Mouse (Mus musculus) MEL (cell line): ENCODE data around the gene Glis1. TPM values are rescaled to one million over a fixed set of nuclear protein-coding genes. Genes with fewer than 3 reads are reported as not detected.

ENCODE experiments used
- DNase-seq: peaks from one replicate; pipeline ENCODE4 v3.0.0; 2011; ENCODE audit warnings: low read depth, low spot score
- H3K27ac ChIP-seq: 2 replicates; pipeline ENCODE4 v1.5.1; 2012; ENCODE audit warnings: low read depth, mild to moderate bottlenecking, control low read depth, low read length, moderate library complexity; ENCODE audit not compliant: control insufficient read depth
- H3K27me3 ChIP-seq, 2 experiments: fragments of 150-350 bp in 1 of 2; sonication (generic) in 1 of 2; 2 replicates each; pipeline ENCODE4 v1.6.1; 2012; ENCODE audit warnings: low read length in 2 of 2, mild to moderate bottlenecking in 2 of 2, improper control_type of control experiment in 1 of 2, moderate library complexity in 1 of 2; ENCODE audit not compliant: insufficient read depth in 2 of 2, control insufficient read depth in 1 of 2
- H3K36me3 ChIP-seq, 2 experiments: 2 replicates each; pipeline ENCODE4 v1.6.1; 2012 to 2014; ENCODE audit warnings: low read length in 2 of 2, improper control_type of control experiment in 1 of 2, inconsistent platforms in 1 of 2, mild to moderate bottlenecking in 1 of 2; ENCODE audit not compliant: insufficient read depth in 2 of 2, control insufficient read depth in 1 of 2
- H3K4me1 ChIP-seq, 2 experiments: fragments of 150-350 bp in 1 of 2; sonication (generic) in 1 of 2; 2 replicates each; pipeline ENCODE4 v1.6.1; 2012; ENCODE audit warnings: low read length in 2 of 2, improper control_type of control experiment in 1 of 2, mild to moderate bottlenecking in 1 of 2; ENCODE audit not compliant: insufficient read depth in 2 of 2, control insufficient read depth in 1 of 2
- H3K4me3 ChIP-seq, 2 experiments: fragments of 150-350 bp in 1 of 2; sonication (generic) in 1 of 2; 2 replicates each; pipeline ENCODE4 v1.5.1; 2012; ENCODE audit warnings: low read depth in 2 of 2, low read length in 2 of 2, mild to moderate bottlenecking in 2 of 2, moderate library complexity in 2 of 2, control low read depth in 1 of 2, improper control_type of control experiment in 1 of 2; ENCODE audit not compliant: control insufficient read depth in 1 of 2, insufficient read depth in 1 of 2
- H3K79me2 ChIP-seq: 2 replicates; pipeline ENCODE4 v1.6.1; 2012; ENCODE audit warnings: mild to moderate bottlenecking, low read length, moderate library complexity; ENCODE audit not compliant: control insufficient read depth, poor library complexity, insufficient read depth
- H3K9ac ChIP-seq: 2 replicates; pipeline ENCODE4 v1.6.1; 2012; ENCODE audit warnings: low read depth, mild to moderate bottlenecking, control low read depth, low read length, moderate library complexity; ENCODE audit not compliant: control insufficient read depth, poor library complexity, severe bottlenecking
- H3K9me3 ChIP-seq: fragments of 150-350 bp; sonication (generic); replicated peaks from 2 replicates; pipeline ENCODE4 v1.6.1; 2012; ENCODE audit warnings: mild to moderate bottlenecking, low read length, improper control_type of control experiment, moderate library complexity; ENCODE audit not compliant: insufficient read depth
- BHLHE40 ChIP-seq: IDR thresholded peaks from 2 replicates; pipeline ENCODE4 v1.6.1; 2012; ENCODE audit warnings: low read depth, mild to moderate bottlenecking, inconsistent platforms, low read length, improper control_type of control experiment, borderline replicate concordance
- CHD1 ChIP-seq: IDR thresholded peaks from 2 replicates; pipeline ENCODE4 v1.6.1; 2012; ENCODE audit warnings: low read depth, mild to moderate bottlenecking, inconsistent platforms, low read length, improper control_type of control experiment
- EP300 ChIP-seq, 2 experiments: IDR thresholded peaks; 2 replicates each; pipeline ENCODE4 v1.6.1; 2011; ENCODE audit warnings: improper control_type of control experiment in 2 of 2, low read length in 2 of 2, low read depth in 1 of 2, mild to moderate bottlenecking in 1 of 2
- ETS1 ChIP-seq: IDR thresholded peaks from 2 replicates; pipeline ENCODE4 v1.6.1; 2012; ENCODE audit warnings: low read depth, mild to moderate bottlenecking, inconsistent platforms, low read length, improper control_type of control experiment, moderate library complexity
- GABPA ChIP-seq: IDR thresholded peaks from 2 replicates; pipeline ENCODE4 v1.6.1; 2012; ENCODE audit warnings: low read depth, mild to moderate bottlenecking, inconsistent platforms, low read length, improper control_type of control experiment, moderate library complexity
- HCFC1 ChIP-seq: IDR thresholded peaks from 2 replicates; pipeline ENCODE4 v1.6.1; 2012; ENCODE audit warnings: low read depth, mild to moderate bottlenecking, inconsistent platforms, low read length, improper control_type of control experiment, moderate library complexity
- JUND ChIP-seq: IDR thresholded peaks from 2 replicates; pipeline ENCODE4 v1.6.1; 2011; ENCODE audit warnings: low read depth, mild to moderate bottlenecking, improper control_type of control experiment, low read length
- KAT2A ChIP-seq: conservative IDR thresholded peaks from 2 replicates; pipeline ENCODE4 v1.6.1; 2012; ENCODE audit warnings: low read depth, low read length, improper control_type of control experiment, inconsistent platforms
- MAX ChIP-seq: IDR thresholded peaks from 2 replicates; pipeline ENCODE4 v1.6.1; 2011; ENCODE audit warnings: low read length, improper control_type of control experiment
- MAZ ChIP-seq: IDR thresholded peaks from 2 replicates; pipeline ENCODE4 v1.6.1; 2012; ENCODE audit warnings: low read depth, mild to moderate bottlenecking, inconsistent platforms, low read length, improper control_type of control experiment
- MEF2A ChIP-seq: IDR thresholded peaks from 2 replicates; pipeline ENCODE4 v1.6.1; 2014; ENCODE audit warnings: low read depth, mild to moderate bottlenecking, inconsistent platforms, low read length, improper control_type of control experiment; ENCODE audit not compliant: poor library complexity, insufficient replicate concordance, severe bottlenecking; ENCODE audit errors: extremely low read depth
- MYB ChIP-seq: IDR thresholded peaks from 2 replicates; pipeline ENCODE4 v1.6.1; 2011; ENCODE audit warnings: mild to moderate bottlenecking, low read depth, low read length, improper control_type of control experiment
- MYC ChIP-seq: IDR thresholded peaks from 2 replicates; pipeline ENCODE4 v1.6.1; 2011; ENCODE audit warnings: low read depth, mild to moderate bottlenecking, low read length, improper control_type of control experiment, moderate library complexity
- POLR2A ChIP-seq, 2 experiments: IDR thresholded peaks; 2 replicates each; pipeline ENCODE4 v1.6.1; 2011 to 2012; ENCODE audit warnings: low read length in 2 of 2, mild to moderate bottlenecking in 2 of 2, control low read depth in 1 of 2, improper control_type of control experiment in 1 of 2, low read depth in 1 of 2, moderate library complexity in 1 of 2; ENCODE audit not compliant: control insufficient read depth in 1 of 2, insufficient read depth in 1 of 2, poor library complexity in 1 of 2
- POLR2AphosphoS2 ChIP-seq: IDR thresholded peaks from 2 replicates; pipeline ENCODE4 v1.6.1; 2011; ENCODE audit warnings: low read length, improper control_type of control experiment
- POLR2AphosphoS5 ChIP-seq: IDR thresholded peaks from 2 replicates; pipeline ENCODE4 v1.6.1; 2012; ENCODE audit warnings: low read depth, borderline replicate concordance, mild to moderate bottlenecking, inconsistent platforms, low read length, moderate library complexity, mixed read lengths
- RAD21 ChIP-seq: IDR thresholded peaks from 2 replicates; pipeline ENCODE4 v1.6.1; 2011; ENCODE audit warnings: mild to moderate bottlenecking, low read depth, low read length, improper control_type of control experiment
- RCOR1 ChIP-seq: IDR thresholded peaks from 2 replicates; pipeline ENCODE4 v1.6.1; 2012; ENCODE audit warnings: low read depth, mild to moderate bottlenecking, inconsistent platforms, low read length, improper control_type of control experiment
- SIN3A ChIP-seq: IDR thresholded peaks from 2 replicates; pipeline ENCODE4 v1.6.1; 2012; ENCODE audit warnings: low read length, improper control_type of control experiment, inconsistent platforms
- TBP ChIP-seq: IDR thresholded peaks from 2 replicates; pipeline ENCODE4 v1.8.0; 2011; ENCODE audit warnings: low read depth, low read length, improper control_type of control experiment
- TCF12 ChIP-seq: IDR thresholded peaks from 2 replicates; pipeline ENCODE4 v1.6.1; 2014; ENCODE audit warnings: low read depth, mild to moderate bottlenecking, inconsistent platforms, low read length, improper control_type of control experiment, moderate library complexity
- UBTF ChIP-seq: IDR thresholded peaks from 2 replicates; pipeline ENCODE4 v1.6.1; 2012; ENCODE audit warnings: low read depth, mild to moderate bottlenecking, inconsistent platforms, low read length, improper control_type of control experiment, moderate library complexity, borderline replicate concordance; ENCODE audit not compliant: insufficient read depth
- USF1 ChIP-seq: IDR thresholded peaks from 2 replicates; pipeline ENCODE4 v1.6.1; 2014; ENCODE audit warnings: low read depth, mild to moderate bottlenecking, inconsistent platforms, low read length, improper control_type of control experiment, moderate library complexity
- USF2 ChIP-seq, 2 experiments: IDR thresholded peaks; 2 replicates each; pipeline ENCODE4 v1.6.1; 2011 to 2012; ENCODE audit warnings: improper control_type of control experiment in 2 of 2, low read length in 2 of 2, borderline replicate concordance in 1 of 2, inconsistent platforms in 1 of 2, low read depth in 1 of 2, mild to moderate bottlenecking in 1 of 2; ENCODE audit not compliant: insufficient read depth in 1 of 2
- ZNF384 ChIP-seq: IDR thresholded peaks from 2 replicates; pipeline ENCODE4 v1.6.1; 2012; ENCODE audit warnings: low read depth, mild to moderate bottlenecking, inconsistent platforms, low read length, improper control_type of control experiment
- polyA plus RNA-seq, 2 experiments: library from polyadenylated mRNA; stranded (reverse) in 1 of 2; unstranded in 1 of 2; fragments of >175 nt in 1 of 2; fragments of >200 nt in 1 of 2; gene quantifications; 2 replicates each; pipeline versions ENCODE4 v1.2.1 to v1.2.4; 2012; ENCODE audit warnings: low replicate concordance in 2 of 2, low read depth in 1 of 2; ENCODE audit not compliant: insufficient read length in 2 of 2, insufficient read depth in 1 of 2, missing spikeins in 1 of 2
- total RNA-seq: library from RNA; depleted of rRNA; stranded (reverse); fragments of 300-350 nt; gene quantifications from 2 replicates; pipeline ENCODE4 v1.2.3, GENCODE M21; 2012

Glis1 gene
- total and polyA plus RNA-seq, 3 experiments: 0.46 to 0.93 TPM; not detected in 1

GRCm38 (mm10) chr4:107550546-107550945 is 116.2 kb downstream of the Glis1 start:
- H3K4me3 ChIP-seq: no peak overlapping the region
- H3K4me1 ChIP-seq: peaks cover 2 to 21% of the 10 kb centered on the region in 2 experiments; a peak in 3 of 4 replicates
- no peak for DNase-seq
- TF ChIP-seq CHD1 (no peak), ZNF384 (no peak), MYB (no peak), BHLHE40 (no peak), KAT2A (no peak), EP300 (IDR thresholded peaks at IDR 0.05; ENCODE audit: low read depth in 1 of 2, low read length in 2 of 2) (no peak), UBTF (no peak), RAD21 (no peak), MAX (no peak), POLR2AphosphoS5 (no peak), USF1 (no peak), MYC (no peak), USF2 (IDR thresholded peaks at IDR 0.05; ENCODE audit: borderline replicate concordance in 1 of 2, insufficient read depth in 1 of 2, low read depth in 1 of 2, low read length in 2 of 2) (no peak), JUND (no peak), MEF2A (no peak), MAZ (no peak), POLR2A (IDR thresholded peaks at IDR 0.05; ENCODE audit: control insufficient read depth in 1 of 2, insufficient read depth in 1 of 2, low read depth in 1 of 2, low read length in 2 of 2, poor library complexity in 1 of 2) (no peak), HCFC1 (no peak)
- peaks cover 0 to 14% of the 10 kb centered on the region in 2 experiments; a peak in 2 of 4 replicates for H3K36me3 ChIP-seq
- no peaks in the 10 kb centered on the region for H3K9me3 ChIP-seq
- no peaks in the 10 kb centered on the region for H3K27me3 ChIP-seq
- H3K79me2 ChIP-seq: no peaks in the 10 kb centered on the region
- H3K9ac ChIP-seq: no peak overlapping the region
- no peak overlapping the region for H3K27ac ChIP-seq

- H3K27me3 ChIP-seq: no peaks in the 10 kb centered on the region
- no peaks in the 10 kb centered on the region for H3K9me3 ChIP-seq
- no peaks in the 10 kb centered on the region for H3K79me2 ChIP-seq
- TF ChIP-seq MAZ: no peak
- 0 out of 2 replicates have a peak, but pooled peaks have one; percentile 15 for TF ChIP-seq MYC
- peak; percentile 17; the same call in 1 of the 2 replicates for TF ChIP-seq ETS1
- no peak for TF ChIP-seq SIN3A
- TF ChIP-seq MEF2A: no peak
- TF ChIP-seq TBP: no peak
- TF ChIP-seq EP300 (IDR thresholded peaks at IDR 0.05; ENCODE audit: low read depth in 1 of 2, low read length in 2 of 2): 0 out of 4 replicates have a peak, but pooled peaks of 1 of the 2 experiments have one; percentile 12
- no peak for TF ChIP-seq MYB
- no peak for TF ChIP-seq POLR2AphosphoS2
- no peak for TF ChIP-seq BHLHE40
- TF ChIP-seq GABPA: no peak
- TF ChIP-seq MAX: 0 out of 2 replicates have a peak, but pooled peaks have one; percentile 39
- no peak for TF ChIP-seq TCF12
- no peak for TF ChIP-seq RAD21
- TF ChIP-seq RCOR1: no peak
- peaks cover 2 to 18% of the 10 kb centered on the region in 2 experiments; a peak in 3 of 4 replicates for H3K4me1 ChIP-seq
- no peak overlapping the region for H3K4me3 ChIP-seq
- no peak overlapping the region for H3K9ac ChIP-seq
- H3K27ac ChIP-seq: no peak overlapping the region
- peaks cover 0 to 14% of the 10 kb centered on the region in 2 experiments; a peak in 2 of 4 replicates for H3K36me3 ChIP-seq
- DNase-seq: peak; percentile 72
Measured at GRCm38 (mm10) chr4:107552696-107553095, 118.3 kb downstream of the Glis1 start.
